Mouse (Mus musculus): ENCODE data around the gene Sema3e.

DNA sequence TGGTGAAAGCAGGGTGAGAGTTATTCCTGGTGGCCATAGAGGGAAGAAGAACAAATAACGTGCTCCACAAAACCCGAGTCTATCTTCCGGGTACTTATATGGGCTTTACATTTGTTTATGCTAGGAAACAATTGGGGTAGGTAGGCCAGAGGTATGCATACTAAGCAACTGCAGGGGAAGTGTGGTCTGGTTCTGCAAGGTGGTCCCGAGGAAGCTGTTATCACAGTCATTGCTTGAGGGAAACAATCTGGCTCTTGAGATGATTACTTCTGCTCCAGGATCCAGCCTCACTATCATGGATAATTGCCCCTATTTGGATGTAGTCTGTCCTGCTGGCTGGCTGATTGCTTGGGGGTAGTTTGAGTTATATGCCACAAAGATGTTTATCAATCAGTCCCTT is 41.5 kb upstream of the Sema3e start:
- TF ChIP-seq CTCF (IDR thresholded peaks at IDR 0.05; ENCODE audit: low read depth, low read length) (no peak), POLR2A (IDR thresholded peaks at IDR 0.05; ENCODE audit: borderline replicate concordance, low read depth, low read length) (no peak)
